Mouse (Mus musculus): Measurements from ENCODE around the gene Stil.

Stil gene

GRCm38 (mm10) chr4:115086763-115087415 lies 86.9 kb downstream of the Stil start:
- TF ChIP-seq GATA4 (IDR thresholded peaks at IDR 0.05; ENCODE audit: insufficient replicate concordance, low read length) = no peak

GRCm38 (mm10) chr4:115088611-115089338 lies 88.8 kb downstream of the Stil start, which contains the start of gene Pdzk1ip1:
Gene Pdzk1ip1 (plus strand): TSS chr4:115088708.
- TF ChIP-seq GATA4 (IDR thresholded peaks at IDR 0.05; ENCODE audit: insufficient replicate concordance, low read length) = no peak

GRCm38 (mm10) chr4:115090592-115090991 lies 90.6 kb downstream of the Stil start:
- no peak for TF ChIP-seq GATA4 (IDR thresholded peaks at IDR 0.05; ENCODE audit: insufficient replicate concordance, low read length)

- no peak for TF ChIP-seq GATA4 (IDR thresholded peaks at IDR 0.05; ENCODE audit: insufficient replicate concordance, low read length)
Observed at GRCm38 (mm10) chr4:115091806-115092205, 91.8 kb downstream of the Stil start.

Data from liver, adult (tissue).